Mouse (Mus musculus): ENCODE measurements around the gene Fance. TPM values are rescaled to one million over a fixed set of nuclear protein-coding genes. Genes with fewer than 3 reads are reported as not detected.
"Not testable (repeated sequence)": the region's sequence is repeated elsewhere in the genome, so short reads cannot be mapped to it uniquely, and the experiment has no call there.

Gene Fance
- polyA plus RNA-seq, 1 experiment from 2014 or later: 20.2 TPM

DNA sequence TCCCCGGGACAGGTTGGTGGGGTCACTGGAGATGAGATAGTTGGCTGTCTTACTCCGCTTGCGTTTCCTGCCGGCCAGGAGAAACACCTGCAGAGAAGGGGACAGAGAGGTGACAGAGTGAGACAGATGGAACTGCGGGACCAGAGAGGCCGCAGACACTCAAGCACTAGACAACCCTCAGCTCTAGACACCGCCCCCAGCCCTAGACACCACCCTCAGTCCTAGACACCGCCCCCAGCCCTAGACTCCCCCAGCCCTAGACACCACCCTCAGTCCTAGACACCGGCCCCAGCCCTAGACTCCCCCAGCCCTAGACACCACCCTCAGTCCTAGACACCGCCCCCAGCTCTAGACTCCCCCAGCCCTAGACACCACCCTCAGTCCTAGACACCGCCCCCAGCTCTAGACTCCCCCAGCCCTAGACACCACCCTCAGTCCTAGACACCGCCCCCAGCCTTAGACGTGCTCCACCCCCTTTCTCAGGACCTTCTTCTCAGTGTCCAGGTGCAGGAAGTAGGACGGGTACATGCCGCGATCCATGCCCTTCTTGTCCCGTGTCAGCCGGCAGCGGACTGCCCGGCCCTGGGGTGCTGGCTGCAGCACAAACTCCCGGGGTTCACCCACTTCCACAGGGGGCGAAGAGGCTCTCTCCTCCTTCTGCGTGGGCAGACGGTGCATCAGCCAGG, 45.4 kb downstream of the Fance start:
- H3K4me2 ChIP-seq (ENCODE audit: low read depth, low read length): not testable (repeated sequence)
- ATAC-seq: 0 out of 2 replicates have a peak, but pooled peaks have one; percentile 10

GRCm38 (mm10) chr17:28360531-28361277, 47.4 kb downstream of the Fance start:
- H3K36me3 ChIP-seq (ENCODE audit: control insufficient read depth, insufficient read depth, low read length): no peaks in the 10 kb centered on the region
- no peak overlapping the region for H3K9ac ChIP-seq (ENCODE audit: low read depth, low read length)
- no peak overlapping the region for H3K4me2 ChIP-seq (ENCODE audit: low read depth, low read length)
- peaks cover 29% of the 10 kb centered on the region for H3K27me3 ChIP-seq (replicated peaks; ENCODE audit: control insufficient read depth, insufficient read depth, low read length)
- H3K9me3 ChIP-seq (ENCODE audit: control insufficient read depth, low read length): 0 out of 2 replicates have a peak, but pooled peaks cover 3% of the 10 kb centered on the region
- peaks cover 20% of the 10 kb centered on the region for H3K4me1 ChIP-seq (ENCODE audit: control insufficient read depth, insufficient read depth, low read length)
- no peak overlapping the region for H3K27ac ChIP-seq (ENCODE audit: low read length)
- H3K4me3 ChIP-seq (ENCODE audit: low read length): no peak overlapping the region
- ATAC-seq: no peak
- WGBS: 70% methylated on average over 9 of the region's 9 CpGs

More for the DNA sequence above, 45.4 kb downstream of the Fance start:
- 21% methylated on average over 24 of the region's 24 CpGs for whole genome bisulfite sequencing
- H3K9me3 ChIP-seq (ENCODE audit: control insufficient read depth, low read length); H3K27ac ChIP-seq (ENCODE audit: low read length); H3K4me3 ChIP-seq (ENCODE audit: low read length); H3K9ac ChIP-seq (ENCODE audit: low read depth, low read length); H3K36me3 ChIP-seq (ENCODE audit: control insufficient read depth, insufficient read depth, low read length): not testable (repeated sequence)
- Histone ChIP-seq H3K4me1 (ENCODE audit: control insufficient read depth, insufficient read depth, low read length) (peaks cover 11% of the 10 kb centered on the region), H3K27me3 (replicated peaks; ENCODE audit: control insufficient read depth, insufficient read depth, low read length) (peaks cover 18% of the 10 kb centered on the region)

DNA sequence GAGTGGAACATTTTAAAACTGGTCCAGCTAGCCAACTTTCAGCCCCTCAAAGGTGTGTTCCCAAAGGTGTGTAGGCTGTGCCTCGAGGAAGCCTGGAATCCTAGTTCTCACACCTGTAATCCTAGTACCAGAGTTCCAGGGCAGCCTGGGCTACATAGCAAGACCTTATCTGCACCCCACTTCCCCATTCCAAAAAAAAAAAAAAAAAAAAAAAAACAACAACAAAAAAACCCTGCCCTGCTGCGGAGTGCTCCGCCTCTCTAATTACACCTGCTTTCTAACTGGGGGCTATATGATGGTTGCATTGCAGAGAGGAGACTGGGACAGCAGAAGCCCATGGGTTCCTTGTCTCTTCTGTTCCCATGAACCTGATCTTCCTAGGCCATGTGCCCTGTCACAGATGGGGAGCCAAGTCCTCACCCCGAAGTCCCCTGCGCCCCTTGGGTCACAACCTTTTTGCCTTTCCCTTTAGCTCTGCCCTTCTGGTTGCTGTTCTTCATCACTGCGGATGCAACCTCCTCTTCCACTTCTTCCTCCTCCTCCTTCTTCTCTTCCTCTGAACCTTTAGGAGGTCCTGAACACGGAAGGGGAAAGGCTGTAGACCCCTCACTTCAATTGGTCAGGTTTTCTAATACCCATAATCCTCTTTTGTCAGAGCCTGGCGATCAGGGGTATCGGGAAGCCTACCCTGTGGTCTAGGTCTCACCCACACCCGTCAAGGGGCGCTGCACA, 48.8 kb downstream of the Fance start:
- H3K27me3 ChIP-seq (replicated peaks; ENCODE audit: control insufficient read depth, insufficient read depth, low read length): peaks cover 32% of the 10 kb centered on the region
- H3K9ac ChIP-seq (ENCODE audit: low read depth, low read length): peak overlapping the region; percentile 54; the same call in 1 of the 2 replicates
- H3K4me1 ChIP-seq (ENCODE audit: control insufficient read depth, insufficient read depth, low read length): peaks cover 20% of the 10 kb centered on the region
- ATAC-seq: no peak
- H3K36me3 ChIP-seq (ENCODE audit: control insufficient read depth, insufficient read depth, low read length): no peaks in the 10 kb centered on the region
- H3K4me2 ChIP-seq (ENCODE audit: low read depth, low read length): peak overlapping the region; percentile 57
- H3K4me3 ChIP-seq (ENCODE audit: low read length): peak overlapping the region; percentile 33
- no peak overlapping the region for H3K27ac ChIP-seq (ENCODE audit: low read length)
- 0 out of 2 replicates have a peak, but pooled peaks cover 3% of the 10 kb centered on the region for H3K9me3 ChIP-seq (ENCODE audit: control insufficient read depth, low read length)
- WGBS: 41% methylated on average over 11 of the region's 11 CpGs

DNA sequence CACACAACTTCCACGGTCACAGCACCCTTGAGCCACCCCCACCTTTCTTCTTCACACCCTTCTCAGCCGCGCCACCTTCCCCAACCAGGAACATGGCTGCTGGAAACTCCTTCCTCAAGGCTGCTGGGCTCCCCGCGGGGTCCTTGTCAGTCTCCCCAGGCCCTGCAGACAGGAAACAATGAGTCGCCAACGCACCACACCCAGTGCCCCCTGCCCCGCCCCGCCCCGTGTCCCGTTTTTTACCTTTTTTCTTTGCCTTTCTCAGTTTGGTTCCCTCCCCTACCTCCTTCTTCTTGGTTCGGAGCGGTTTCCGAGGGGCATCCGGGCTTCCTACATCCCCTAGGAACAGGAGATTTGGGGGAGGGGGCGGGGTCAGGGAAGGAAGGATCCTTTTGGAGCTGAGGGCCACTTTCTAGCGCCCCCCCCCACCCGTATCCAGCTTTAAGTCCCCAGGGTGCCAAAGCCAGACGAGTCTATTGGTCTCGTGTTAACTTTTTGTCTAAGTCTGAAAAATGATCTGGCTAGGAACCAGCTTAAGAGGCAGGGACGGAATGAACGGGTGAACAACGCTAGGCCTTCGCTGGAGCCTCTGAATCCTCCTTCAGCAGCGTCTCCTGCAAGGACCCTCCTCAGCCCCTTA, 49.5 kb downstream of the Fance start:
- H3K9ac ChIP-seq (ENCODE audit: low read depth, low read length): peak overlapping the region; percentile 54

DNA sequence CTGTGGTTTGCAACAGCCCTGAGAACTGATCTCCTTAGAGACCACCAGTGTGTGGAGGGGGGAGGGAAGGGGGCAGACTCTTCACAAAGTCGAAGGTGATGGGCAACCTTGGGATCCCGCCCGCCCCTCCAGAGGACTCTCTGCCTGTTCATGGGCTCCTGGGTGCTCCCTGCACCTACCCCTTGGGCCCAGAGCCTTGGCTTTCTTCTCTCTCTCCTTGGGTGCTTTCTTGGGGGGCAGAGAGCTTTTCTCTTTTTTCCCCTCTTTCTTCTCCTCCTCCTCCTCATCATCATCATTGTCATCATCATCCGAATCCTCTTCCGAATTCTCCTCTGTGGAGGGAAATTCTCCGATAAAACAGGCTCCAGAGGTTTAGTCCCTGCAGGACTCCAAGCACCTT, 50.2 kb downstream of the Fance start:
- H3K27me3 ChIP-seq (replicated peaks; ENCODE audit: control insufficient read depth, insufficient read depth, low read length): peaks cover 27% of the 10 kb centered on the region
- H3K4me1 ChIP-seq (ENCODE audit: control insufficient read depth, insufficient read depth, low read length): peaks cover 22% of the 10 kb centered on the region
- WGBS: 40% methylated on average over 6 of the region's 6 CpGs
- no peak for ATAC-seq
- no peaks in the 10 kb centered on the region for H3K36me3 ChIP-seq (ENCODE audit: control insufficient read depth, insufficient read depth, low read length)
- H3K9ac ChIP-seq (ENCODE audit: low read depth, low read length): 0 out of 2 replicates have a peak overlapping the region, but pooled peaks have one; percentile 54
- no peak overlapping the region for H3K27ac ChIP-seq (ENCODE audit: low read length)
- no peak overlapping the region for H3K4me3 ChIP-seq (ENCODE audit: low read length)
- H3K9me3 ChIP-seq (ENCODE audit: control insufficient read depth, low read length): 0 out of 2 replicates have a peak, but pooled peaks cover 3% of the 10 kb centered on the region
- peak overlapping the region; percentile 57; the same call in 1 of the 2 replicates for H3K4me2 ChIP-seq (ENCODE audit: low read depth, low read length)

More for the DNA sequence above, 49.5 kb downstream of the Fance start:
- ATAC-seq: no peak
- H3K27me3 ChIP-seq (replicated peaks; ENCODE audit: control insufficient read depth, insufficient read depth, low read length): peaks cover 32% of the 10 kb centered on the region
- H3K4me3 ChIP-seq (ENCODE audit: low read length): peak overlapping the region; percentile 33
- no peak overlapping the region for H3K27ac ChIP-seq (ENCODE audit: low read length)
- no peaks in the 10 kb centered on the region for H3K36me3 ChIP-seq (ENCODE audit: control insufficient read depth, insufficient read depth, low read length)
- WGBS: 7% methylated on average over 25 of the region's 25 CpGs
- H3K4me2 ChIP-seq (ENCODE audit: low read depth, low read length): peak overlapping the region; percentile 57
- H3K4me1 ChIP-seq (ENCODE audit: control insufficient read depth, insufficient read depth, low read length): peaks cover 20% of the 10 kb centered on the region
- H3K9me3 ChIP-seq (ENCODE audit: control insufficient read depth, low read length): 0 out of 2 replicates have a peak, but pooled peaks cover 3% of the 10 kb centered on the region

DNA sequence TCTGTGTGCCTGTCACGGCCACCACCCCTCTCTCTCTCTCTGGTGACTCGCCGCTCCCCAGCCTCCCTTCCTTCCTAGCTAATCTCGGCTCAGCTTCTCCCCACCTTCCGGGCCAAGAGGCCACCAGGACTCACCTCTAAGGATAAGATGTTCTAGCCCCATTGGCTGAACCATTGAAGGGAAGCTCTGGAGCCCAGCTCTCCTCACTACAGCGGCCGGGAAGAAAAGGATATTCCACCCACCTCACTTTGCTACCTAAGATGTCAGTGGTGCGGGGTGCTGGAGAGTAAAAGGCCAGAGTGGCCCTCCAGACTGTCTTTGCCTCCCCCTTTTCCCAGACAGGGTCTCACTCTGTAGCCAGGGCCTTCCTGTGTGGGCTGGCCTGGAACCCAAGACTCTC, 51.8 kb downstream of the Fance start, which contains the start of gene Tulp1:
Gene Tulp1 (minus strand): TSS at position 101 of the 400 bp plus-strand sequence.
- peaks cover 24% of the 10 kb centered on the region for H3K4me1 ChIP-seq (ENCODE audit: control insufficient read depth, insufficient read depth, low read length)
- H3K4me3 ChIP-seq (ENCODE audit: low read length): peak within 1 kb of the TSS; percentile 15
- H3K4me2 ChIP-seq (ENCODE audit: low read depth, low read length): peak within 1 kb of the TSS; percentile 38
- peaks cover 24% of the 10 kb centered on the region for H3K27me3 ChIP-seq (replicated peaks; ENCODE audit: control insufficient read depth, insufficient read depth, low read length)
- H3K27ac ChIP-seq (ENCODE audit: low read length): no peak within 1 kb of the TSS
- 40% methylated on average over 8 of the region's 8 CpGs for WGBS
- peak within 1 kb of the TSS; percentile 7; the same call in 1 of the 2 replicates for H3K9ac ChIP-seq (ENCODE audit: low read depth, low read length)
- no peaks in the 10 kb centered on the region for H3K9me3 ChIP-seq (ENCODE audit: control insufficient read depth, low read length)
- no peak for ATAC-seq
- H3K36me3 ChIP-seq (ENCODE audit: control insufficient read depth, insufficient read depth, low read length): no peaks in the 10 kb centered on the region

- 0 out of 2 replicates have a peak overlapping the region, but pooled peaks have one; percentile 5 for H3K9ac ChIP-seq (ENCODE audit: low read depth, low read length)
- H3K4me1 ChIP-seq (ENCODE audit: control insufficient read depth, insufficient read depth, low read length): peaks cover 13% of the 10 kb centered on the region; the same call in 1 of the 2 replicates
- peaks cover 17% of the 10 kb centered on the region for H3K27me3 ChIP-seq (replicated peaks; ENCODE audit: control insufficient read depth, insufficient read depth, low read length)
- no peak overlapping the region for H3K4me3 ChIP-seq (ENCODE audit: low read length)
- no peak overlapping the region for H3K27ac ChIP-seq (ENCODE audit: low read length)
- no peaks in the 10 kb centered on the region for H3K9me3 ChIP-seq (ENCODE audit: control insufficient read depth, low read length)
- no peaks in the 10 kb centered on the region for H3K36me3 ChIP-seq (ENCODE audit: control insufficient read depth, insufficient read depth, low read length)
- no peak overlapping the region for H3K4me2 ChIP-seq (ENCODE audit: low read depth, low read length)
- 6% methylated on average over 13 of the region's 13 CpGs for WGBS
- peak; percentile 26; the same call in 1 of the 2 replicates for ATAC-seq
Measured at GRCm38 (mm10) chr17:28368449-28368848, 55.1 kb downstream of the Fance start.

GRCm38 (mm10) chr17:28369056-28369455, 55.7 kb downstream of the Fance start:
- peaks cover 13% of the 10 kb centered on the region; the same call in 1 of the 2 replicates for H3K4me1 ChIP-seq (ENCODE audit: control insufficient read depth, insufficient read depth, low read length)
- H3K27me3 ChIP-seq (replicated peaks; ENCODE audit: control insufficient read depth, insufficient read depth, low read length): peaks cover 11% of the 10 kb centered on the region
- H3K27ac ChIP-seq (ENCODE audit: low read length): no peak overlapping the region
- H3K4me2 ChIP-seq (ENCODE audit: low read depth, low read length): no peak overlapping the region
- 49% methylated on average over 5 of the region's 5 CpGs for WGBS
- no peaks in the 10 kb centered on the region for H3K9me3 ChIP-seq (ENCODE audit: control insufficient read depth, low read length)
- H3K36me3 ChIP-seq (ENCODE audit: control insufficient read depth, insufficient read depth, low read length): no peaks in the 10 kb centered on the region
- H3K4me3 ChIP-seq (ENCODE audit: low read length): no peak overlapping the region
- H3K9ac ChIP-seq (ENCODE audit: low read depth, low read length): no peak overlapping the region
- peak; percentile 32; the same call in 1 of the 2 replicates for ATAC-seq
